Mouse (Mus musculus) A20 (cell line): ENCODE data around the gene Hdac4.
A peak's percentile ranks its signal among the peaks of the same experiment; 100 is the strongest.

Source experiments
- DNase-seq: peaks from one replicate; pipeline ENCODE4 v3.0.0-alpha.2; 2011; ENCODE audit warnings: low read depth, low spot score

The Hdac4 gene

GRCm38 (mm10) chr1:92061198-92062073 lies 134.1 kb downstream of the Hdac4 start:
- DNase-seq: no peak

GRCm38 (mm10) chr1:92060532-92061064 lies 134.9 kb downstream of the Hdac4 start:
- DNase-seq: no peak

- no peak for DNase-seq
These were observed 135.9 kb downstream of the Hdac4 start for GRCm38 (mm10) chr1:92059571-92059970.

GRCm38 (mm10) chr1:92058731-92059425 lies 136.6 kb downstream of the Hdac4 start:
- DNase-seq: no peak

GRCm38 (mm10) chr1:92057068-92057467 lies 138.4 kb downstream of the Hdac4 start:
- DNase-seq: no peak

GRCm38 (mm10) chr1:92055149-92055548 lies 140.3 kb downstream of the Hdac4 start:
- no peak for DNase-seq

GRCm38 (mm10) chr1:92052190-92052589 lies 143.3 kb downstream of the Hdac4 start:
- DNase-seq: peak; percentile 35

- DNase-seq: no peak
These were observed 143.9 kb downstream of the Hdac4 start for GRCm38 (mm10) chr1:92051489-92052062.

- DNase-seq: no peak
These were observed 144.5 kb downstream of the Hdac4 start for GRCm38 (mm10) chr1:92050992-92051391.

GRCm38 (mm10) chr1:92050566-92050965 lies 144.9 kb downstream of the Hdac4 start:
- DNase-seq: no peak

- DNase-seq: no peak
These were observed 146.8 kb downstream of the Hdac4 start for GRCm38 (mm10) chr1:92048415-92049354.

- no peak for DNase-seq
These were observed 149.8 kb downstream of the Hdac4 start for GRCm38 (mm10) chr1:92045671-92046070.

GRCm38 (mm10) chr1:92044868-92045267 lies 150.6 kb downstream of the Hdac4 start:
- no peak for DNase-seq

GRCm38 (mm10) chr1:92043989-92044388 lies 151.5 kb downstream of the Hdac4 start:
- no peak for DNase-seq

- DNase-seq: no peak
These were observed 153.4 kb downstream of the Hdac4 start for GRCm38 (mm10) chr1:92042126-92042525.

GRCm38 (mm10) chr1:92041290-92041689 lies 154.2 kb downstream of the Hdac4 start:
- no peak for DNase-seq

GRCm38 (mm10) chr1:92038714-92039113 lies 156.8 kb downstream of the Hdac4 start:
- DNase-seq: no peak

- no peak for DNase-seq
These were observed 158.5 kb downstream of the Hdac4 start for GRCm38 (mm10) chr1:92037039-92037438.

- no peak for DNase-seq
These were observed 159.7 kb downstream of the Hdac4 start for GRCm38 (mm10) chr1:92035770-92036169.

- no peak for DNase-seq
These were observed 161.3 kb downstream of the Hdac4 start for GRCm38 (mm10) chr1:92034247-92034646.

- DNase-seq: no peak
These were observed 162.0 kb downstream of the Hdac4 start for GRCm38 (mm10) chr1:92033463-92033862.
